Comparison of ENCODE assay signal across 26 mouse cellular contexts in the genomic region with DNA sequence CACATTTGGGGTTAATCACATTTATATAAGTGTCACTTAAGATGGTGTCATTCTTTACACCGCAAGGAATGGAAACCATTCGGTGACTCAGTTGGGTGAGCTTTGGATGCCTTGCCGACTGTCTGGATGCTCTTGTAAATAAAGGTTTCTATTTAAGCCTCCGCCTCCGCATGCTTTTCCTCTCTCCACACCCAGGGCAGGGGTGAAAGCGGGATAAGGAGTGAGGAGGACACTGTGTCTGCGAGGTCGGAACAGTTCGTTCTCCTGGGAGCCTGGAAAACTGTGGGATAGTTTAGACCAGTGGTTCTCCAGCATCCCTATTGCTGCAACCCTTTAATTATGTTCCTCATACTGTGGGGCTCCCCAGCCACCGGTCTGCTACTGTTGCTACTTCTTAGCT.
DNase-seq lines count a peak whose midpoint lies in the region; ATAC-seq and TF ChIP-seq lines count a peak whose summit lies in the region.
"Had no signal": no experiment of that assay in that cellular context is flagged by ENCODE, and none has a peak within 500 bp of the region (broad histone marks: within the 10 kb centered on the region; RNA-seq: fewer than 3 reads in every experiment).

No protein-coding gene starts in this region.

- no peak for TF ChIP-seq EP300 in stomach, postnatal 0 days (optimal IDR thresholded peaks at IDR 0.05)

- H3K9ac ChIP-seq in kidney, postnatal 0 days (ENCODE audit: low read depth, low read length): no peak overlapping the region
- H3K9ac ChIP-seq in stomach, postnatal 0 days (ENCODE audit: low read length): no peak overlapping the region
- H3K9ac ChIP-seq: limb, embryonic 12.5 days; lung, embryonic 14.5 days; neural tube, embryonic 12.5 days had no signal

- H3K27ac ChIP-seq in gastrocnemius, adult 2 months: peak overlapping the region; percentile 58
- no peak overlapping the region for H3K27ac ChIP-seq in kidney, postnatal 0 days
- no peak overlapping the region; the same call in 1 of the 2 replicates for H3K27ac ChIP-seq in kidney, adult 2 months (ENCODE audit: insufficient read depth, low read depth, low read length)
- 0 out of 2 replicates have a peak overlapping the region, but pooled peaks have one; percentile 28 for H3K27ac ChIP-seq in brown adipose tissue, adult 24 weeks (replicated peaks; ENCODE audit: low read depth, low read length)
- no peak overlapping the region for H3K27ac ChIP-seq in stomach, postnatal 0 days (replicated peaks)
- H3K27ac ChIP-seq: embryonic facial prominence, embryonic 10.5 days; forebrain, embryonic 10.5 days; hindbrain, postnatal 0 days; limb, embryonic 12.5 days; neural tube, embryonic 12.5 days had no signal

- intact Hi-C loops in gastrocnemius, adult 2 months (cut with DNase I): no loop called here
- intact Hi-C loops in gastrocnemius, postnatal 36 days (cut with DNase I): no loop called here

- peaks cover 33% of the 10 kb centered on the region for H3K36me3 ChIP-seq in kidney, postnatal 0 days (ENCODE audit: insufficient read depth, low read length)
- peaks cover 6% of the 10 kb centered on the region for H3K36me3 ChIP-seq in kidney, adult 2 months (ENCODE audit: control insufficient read depth, insufficient read depth, low read length)
- peaks cover 28% of the 10 kb centered on the region for H3K36me3 ChIP-seq in stomach, postnatal 0 days (ENCODE audit: control insufficient read depth, insufficient read depth, low read length)

- H3K27me3 ChIP-seq in kidney, postnatal 0 days (ENCODE audit: insufficient read depth, low read length): no peaks in the 10 kb centered on the region
- H3K27me3 ChIP-seq in kidney, adult 2 months (replicated peaks; ENCODE audit: control insufficient read depth, insufficient read depth, low read length): no peaks in the 10 kb centered on the region
- no peaks in the 10 kb centered on the region for H3K27me3 ChIP-seq in stomach, postnatal 0 days (ENCODE audit: control insufficient read depth, insufficient read depth, low read length)
- H3K27me3 ChIP-seq: limb, embryonic 12.5 days; neural tube, embryonic 12.5 days had no signal

- H3K4me2 ChIP-seq in kidney, postnatal 0 days (ENCODE audit: low read length): no peak overlapping the region
- H3K4me2 ChIP-seq in stomach, postnatal 0 days (replicated peaks; ENCODE audit: low read depth): no peak overlapping the region
- H3K4me2 ChIP-seq: limb, embryonic 12.5 days; liver, embryonic 11.5 days; lung, embryonic 14.5 days; neural tube, embryonic 12.5 days had no signal

- no peaks in the 10 kb centered on the region for H3K9me3 ChIP-seq in kidney, postnatal 0 days (replicated peaks; ENCODE audit: low read length)
- no peaks in the 10 kb centered on the region for H3K9me3 ChIP-seq in stomach, postnatal 0 days (ENCODE audit: control insufficient read depth, low read length)
- H3K9me3 ChIP-seq: embryonic facial prominence, embryonic 10.5 days; forebrain, embryonic 10.5 days; limb, embryonic 12.5 days; megakaryocyte, embryonic 14.5 days; neural tube, embryonic 12.5 days had no signal

- TF ChIP-seq POLR2A in kidney, adult 2 months (IDR thresholded peaks at IDR 0.05; ENCODE audit: low read depth, low read length): no peak

- H3K4me3 ChIP-seq in gastrocnemius, adult 2 months: no peak overlapping the region
- no peak overlapping the region for H3K4me3 ChIP-seq in kidney, postnatal 0 days (replicated peaks; ENCODE audit: low read depth, low read length)
- H3K4me3 ChIP-seq in kidney, adult 2 months (ENCODE audit: insufficient read depth, low read depth, low read length): no peak overlapping the region
- H3K4me3 ChIP-seq in brown adipose tissue, adult 24 weeks (ENCODE audit: insufficient read depth, low read depth, low read length): no peak overlapping the region
- no peak overlapping the region for H3K4me3 ChIP-seq in stomach, postnatal 0 days (ENCODE audit: low read depth, low read length)
- H3K4me3 ChIP-seq: embryonic facial prominence, embryonic 10.5 days; forebrain, embryonic 10.5 days; limb, embryonic 12.5 days; megakaryocyte, embryonic 14.5 days; neural tube, embryonic 12.5 days had no signal

- ATAC-seq in kidney, postnatal 0 days (replicated peaks; ENCODE audit: low FRiP score, low read depth): no peak
- ATAC-seq in stomach, postnatal 0 days (ENCODE audit: low FRiP score, low TSS enrichment): 0 out of 2 replicates have a peak, but pooled peaks have one; percentile 3
- ATAC-seq: CD4-positive, CD25-positive, alpha-beta regulatory T cell, adult 4 months; forebrain, embryonic 16.5 days; hindbrain, postnatal 0 days; intestine, embryonic 16.5 days had no signal

- DNase-seq in gastrocnemius, adult 2 months: no peak
- DNase-seq in gastrocnemius, postnatal 36 days: no peak
- DNase-seq in kidney, postnatal 0 days (ENCODE audit: low spot score): peak; percentile 64
- no peak for DNase-seq in kidney, adult 2 months
- DNase-seq in stomach, postnatal 0 days (ENCODE audit: low spot score): no peak
- DNase-seq in spleen, adult 18-20 months: no peak
- DNase-seq: adrenal gland, postnatal 25 days; cerebellum, adult 11-12 months; cerebellum, postnatal 10 days; layer of hippocampus, postnatal 36 days; lung, embryonic 14.5 days; lung, postnatal 36 days; midbrain, embryonic 14.5 days; retina, postnatal 1 day; right cerebral cortex, postnatal 25 days had no signal

- no peaks in the 10 kb centered on the region for H3K4me1 ChIP-seq in kidney, postnatal 0 days (replicated peaks; ENCODE audit: insufficient read depth, low read length)
- no peaks in the 10 kb centered on the region for H3K4me1 ChIP-seq in kidney, adult 2 months (ENCODE audit: control insufficient read depth, insufficient read depth, low read length)
- H3K4me1 ChIP-seq in brown adipose tissue, adult 24 weeks (ENCODE audit: control insufficient read depth, insufficient read depth, insufficient read length, low read length): no peaks in the 10 kb centered on the region
- H3K4me1 ChIP-seq in stomach, postnatal 0 days (replicated peaks; ENCODE audit: control insufficient read depth, insufficient read depth): no peaks in the 10 kb centered on the region
- H3K4me1 ChIP-seq: limb, embryonic 12.5 days; neural tube, embryonic 12.5 days had no signal

- TF ChIP-seq CTCF in gastrocnemius, adult 2 months (IDR thresholded peaks at IDR 0.05): no peak
- no peak for TF ChIP-seq CTCF in kidney, postnatal 0 days (IDR thresholded peaks at IDR 0.05; ENCODE audit: low read depth)
- TF ChIP-seq CTCF in kidney, adult 2 months (conservative IDR thresholded peaks at IDR 0.05; ENCODE audit: insufficient read depth, insufficient read length, low read depth, low read length): no peak
- TF ChIP-seq CTCF in stomach, postnatal 0 days (IDR thresholded peaks at IDR 0.05; ENCODE audit: low read depth): no peak

- 39% methylated on average over 10 of the region's 10 CpGs for WGBS in kidney, postnatal 0 days
- WGBS in kidney, adult 2 months: 49% methylated on average over 10 of the region's 10 CpGs
- WGBS in stomach, postnatal 0 days: 61% methylated on average over 10 of the region's 10 CpGs

Comparison
In these comparisons a context has a peak if more than half of its experiments do, and no peak if none do; other contexts are left out.
1. H3K27ac ChIP-seq: peak in gastrocnemius, adult 2 months (single experiment) and brown adipose tissue, adult 24 weeks (single experiment); none in kidney, postnatal 0 days (single experiment), kidney, adult 2 months (single experiment) and stomach, postnatal 0 days (single experiment).